Mouse (Mus musculus): ENCODE results near the gene Agmat.

Gene Agmat

DNA sequence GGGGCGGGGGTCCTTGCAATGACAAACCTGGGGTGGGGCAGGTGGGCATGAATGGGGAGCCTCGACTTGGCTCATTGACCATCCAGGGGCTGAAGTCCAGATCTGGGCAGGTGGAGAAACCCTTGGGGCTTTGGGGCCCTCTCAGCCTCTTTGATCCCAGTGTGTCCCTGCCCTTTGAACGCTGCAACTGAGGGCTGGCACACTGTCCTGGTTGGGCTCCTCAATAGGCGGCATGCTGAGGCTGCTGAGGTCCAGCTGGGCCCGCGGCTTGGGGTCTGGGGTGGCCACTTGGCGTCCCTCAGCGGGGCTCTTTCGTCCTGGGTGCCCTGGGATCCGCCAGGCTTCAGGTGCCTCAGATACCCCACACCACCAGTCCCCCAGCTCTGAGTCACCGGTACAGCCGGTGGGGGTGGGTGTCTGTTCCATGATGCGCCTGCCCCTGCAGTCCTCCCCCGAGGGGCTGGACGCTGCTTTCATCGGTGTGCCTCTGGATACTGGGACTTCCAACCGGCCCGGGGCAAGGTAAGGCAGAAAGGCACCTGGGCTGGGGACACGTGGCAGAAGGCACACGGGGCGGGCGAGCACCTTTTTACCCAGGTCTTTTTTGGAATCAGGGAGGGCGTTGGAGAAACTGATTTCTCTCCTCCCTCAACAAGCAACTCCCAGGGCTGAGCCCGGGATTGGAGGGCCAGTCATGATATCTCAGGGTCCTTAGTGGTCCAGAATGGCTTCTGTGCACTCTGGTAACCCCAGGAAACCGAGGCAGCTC, at the start of gene Agmat:
Agmat (plus strand) TSS at position 95 of the 769 bp plus-strand sequence.
- DNase-seq = no peak

DNA sequence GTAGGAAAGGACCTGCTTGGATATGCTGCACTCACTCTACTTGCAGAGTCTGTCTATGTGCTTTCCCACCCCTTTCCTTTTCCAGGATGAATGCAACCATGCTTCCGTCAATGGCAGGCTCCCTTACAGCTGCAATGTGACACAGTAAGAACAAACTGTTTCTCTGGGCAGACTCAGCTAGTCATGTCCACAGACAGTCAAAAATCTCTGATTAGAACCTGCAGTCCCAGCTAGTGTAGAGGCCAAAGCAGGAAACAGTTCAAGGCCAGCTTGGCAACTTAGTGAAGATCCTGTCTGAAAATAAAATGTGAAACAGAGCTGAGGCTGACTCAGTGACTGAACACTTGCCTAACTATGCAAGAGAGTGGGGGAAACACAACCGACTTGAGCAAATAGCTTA, 41.8 kb upstream of the Agmat start:
- DNase-seq = no peak

DNA sequence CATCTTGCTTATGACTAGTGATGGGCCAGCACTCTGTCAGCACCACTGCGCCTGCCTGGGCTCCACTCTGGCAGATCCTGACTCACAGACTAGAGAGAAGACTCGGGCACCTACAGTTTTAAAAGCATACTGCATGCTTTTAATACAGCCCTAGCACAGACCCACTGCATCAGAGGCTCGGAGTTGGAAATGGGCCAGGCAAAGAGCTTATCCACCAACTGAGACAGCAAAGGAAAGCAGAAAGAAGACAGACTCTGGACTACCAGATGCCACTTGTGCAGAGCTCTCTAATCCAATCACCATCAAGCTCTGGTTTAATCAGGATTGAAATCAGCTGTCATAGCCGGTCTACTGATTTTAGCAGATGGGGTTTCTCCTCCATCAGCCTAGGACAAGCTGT, 41.1 kb upstream of the Agmat start:
- DNase-seq = peak; percentile 68 to 84

DNA sequence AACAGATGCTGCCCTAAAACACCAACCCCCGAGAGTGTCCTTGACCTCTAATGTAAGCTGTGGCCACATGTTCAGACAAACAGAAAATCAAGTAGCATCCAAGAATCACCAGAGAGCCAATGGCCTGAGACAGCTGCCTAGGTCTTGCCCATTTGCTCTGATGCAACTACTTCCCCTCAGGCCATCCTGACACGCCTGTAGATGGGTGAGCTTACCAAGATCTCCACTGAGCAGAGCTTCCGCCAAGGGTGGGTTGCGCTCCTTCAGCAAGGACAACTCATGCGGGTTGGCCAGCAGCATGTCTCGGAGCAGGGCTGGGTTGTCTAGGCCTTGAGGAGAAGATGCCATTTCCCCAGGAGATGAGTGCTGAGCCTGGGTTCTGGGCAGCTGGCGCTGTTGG, 38.5 kb upstream of the Agmat start:
- no peak for DNase-seq

DNA sequence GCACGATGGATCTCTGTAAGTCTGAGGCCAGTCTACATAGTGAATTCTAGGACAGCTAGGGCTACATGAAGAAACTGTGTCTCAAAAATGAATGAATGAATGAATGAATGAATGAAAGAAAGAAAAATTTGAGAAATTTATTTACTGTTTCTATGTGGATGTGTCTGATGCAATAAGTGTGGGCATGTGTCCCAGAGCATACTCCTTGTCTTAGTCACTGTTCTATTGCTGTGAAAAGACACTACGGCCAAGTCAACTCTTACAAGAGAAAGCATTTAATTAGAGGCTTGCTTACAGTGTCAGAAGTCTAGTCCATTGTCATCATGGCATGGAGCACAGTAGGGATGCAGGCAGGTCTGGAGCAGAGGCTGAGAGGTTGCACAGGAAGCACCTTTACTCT, 37.5 kb upstream of the Agmat start:
- no peak for DNase-seq

DNA sequence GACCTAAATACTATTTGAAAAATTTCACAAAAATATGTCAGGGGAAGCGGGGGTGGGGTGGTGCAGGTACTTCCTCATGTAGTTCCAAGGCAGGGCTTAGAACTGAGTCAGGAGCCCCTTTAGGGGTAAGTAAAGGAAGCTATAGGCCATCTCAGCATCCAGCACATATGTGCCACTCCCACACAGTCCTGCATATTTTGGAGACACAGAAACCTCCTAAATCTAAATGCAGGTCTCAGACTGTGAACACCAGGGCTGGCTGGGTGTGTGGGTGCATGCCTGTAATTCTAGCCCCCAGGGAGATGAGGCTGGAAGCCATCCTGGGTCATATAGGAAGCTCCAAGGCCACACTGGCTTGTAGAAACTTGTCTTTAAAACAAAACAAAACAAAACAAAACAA, 35.2 kb upstream of the Agmat start:
- DNase-seq = no peak

DNA sequence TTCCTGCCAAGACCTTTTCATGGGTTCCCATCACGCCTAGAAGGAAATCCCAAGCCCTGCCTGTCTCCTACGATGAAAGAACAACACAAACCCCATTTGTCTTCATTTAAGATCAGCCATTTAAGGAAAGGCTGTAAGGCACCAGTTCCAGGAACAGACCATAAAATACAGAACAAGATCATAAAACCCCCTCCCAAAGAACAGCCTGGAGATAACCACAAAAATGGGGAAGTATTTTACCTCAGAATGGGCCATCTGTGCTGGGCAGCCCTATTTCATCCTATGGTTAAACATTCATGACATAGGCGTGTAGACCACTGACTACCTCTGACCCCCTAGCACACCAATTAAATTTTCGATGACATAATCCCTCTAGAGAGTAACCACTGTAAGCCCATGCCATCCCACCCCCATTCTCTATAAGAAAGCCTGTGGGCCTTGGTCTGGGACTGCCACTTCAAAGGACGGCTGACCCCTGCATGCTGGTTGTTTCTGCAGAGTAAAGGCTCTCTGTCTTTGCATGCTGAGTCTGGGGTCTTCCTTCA, 32.8 kb upstream of the Agmat start:
- no peak for DNase-seq

DNA sequence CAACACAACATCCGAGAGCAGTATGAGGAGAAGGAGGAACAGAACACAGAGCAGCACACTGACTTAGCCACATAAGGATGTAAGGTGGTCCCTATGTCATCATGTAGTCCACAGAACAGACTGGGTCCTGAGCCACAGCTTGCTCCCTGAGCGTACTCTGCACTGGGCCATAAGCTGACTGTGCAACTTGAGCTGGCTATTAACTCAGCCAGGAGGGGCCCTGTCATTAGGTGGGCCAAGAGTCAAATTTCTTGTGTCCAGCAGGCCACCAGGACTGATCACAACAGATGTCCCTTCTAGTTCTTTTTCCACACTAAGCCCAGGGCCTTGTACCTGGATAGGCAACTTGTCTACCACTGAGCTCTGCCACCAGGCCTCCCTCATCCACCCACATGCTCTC, 31.4 kb upstream of the Agmat start:
- DNase-seq = no peak

DNA sequence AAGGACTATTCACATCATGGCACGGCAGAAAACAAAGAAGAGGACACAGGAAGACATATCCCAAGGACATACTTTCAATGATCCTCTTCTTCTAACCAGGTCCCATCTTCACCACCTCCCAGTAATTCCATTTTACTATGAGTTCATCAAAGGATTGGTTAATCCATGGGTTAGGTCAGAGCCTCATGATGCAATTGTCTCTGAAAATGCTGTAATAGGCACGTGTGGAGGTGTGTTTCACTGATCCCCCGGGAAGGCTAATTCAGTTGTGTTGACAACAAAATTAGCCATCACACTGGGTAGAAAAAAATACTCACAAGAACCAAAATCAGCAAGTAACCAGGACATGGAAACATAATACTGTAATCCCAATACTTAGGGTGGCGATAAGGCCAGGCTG, 28.8 kb upstream of the Agmat start:
- no peak for DNase-seq

DNA sequence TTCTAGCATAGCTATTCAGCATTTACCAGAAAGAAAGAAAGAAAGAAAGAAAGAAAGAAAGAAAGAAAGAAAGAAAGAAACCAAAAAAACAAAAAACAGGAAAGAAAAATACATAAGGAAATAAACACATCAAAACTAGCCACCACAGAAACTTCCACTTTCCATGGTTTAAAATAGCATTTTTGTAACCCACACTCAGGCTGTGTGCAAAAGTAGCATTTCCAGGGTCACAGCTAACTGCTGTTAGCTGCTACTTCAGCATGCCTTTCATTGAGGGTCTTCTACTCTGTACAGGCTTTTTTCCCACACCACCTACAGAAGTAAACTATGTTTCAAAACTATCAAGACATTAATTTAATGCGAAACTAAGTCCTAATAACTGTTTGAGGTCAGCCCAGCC, 27.2 kb upstream of the Agmat start:
- no peak for DNase-seq

DNA sequence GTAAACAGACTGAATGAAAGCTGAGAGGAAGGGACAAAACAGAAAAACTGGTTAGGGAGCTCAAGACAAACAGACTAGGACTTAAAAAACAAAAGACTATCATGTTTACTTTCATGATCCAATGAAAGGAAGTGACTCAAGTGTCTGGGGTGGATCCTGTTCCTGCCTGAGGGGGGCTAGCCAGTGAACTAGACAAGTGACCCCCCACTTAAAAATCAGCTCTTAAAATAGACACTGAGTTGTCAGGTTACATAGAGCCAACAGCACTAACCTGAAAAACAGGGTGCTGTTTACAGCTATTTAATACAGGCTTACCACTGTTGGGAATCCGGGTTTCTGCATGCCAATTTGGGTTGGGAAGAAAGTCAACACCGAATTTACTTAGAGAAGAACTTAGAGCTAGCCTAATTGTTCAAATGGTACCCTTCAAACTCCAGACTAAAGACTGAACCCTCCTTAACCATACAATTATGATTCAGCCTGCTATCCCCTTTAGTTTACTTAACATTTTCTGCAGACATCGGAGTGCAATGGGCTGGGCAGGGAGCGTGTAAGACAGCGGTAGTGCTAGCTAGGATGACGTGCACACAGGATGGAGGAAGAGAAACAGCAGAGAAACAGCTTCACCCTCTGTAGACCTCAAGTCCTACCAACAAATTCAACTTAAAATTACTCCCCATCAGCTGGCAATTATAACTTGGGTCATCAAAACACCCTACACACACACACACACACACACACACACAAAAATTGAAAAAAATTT, 25.5 kb upstream of the Agmat start:
- no peak for DNase-seq

DNA sequence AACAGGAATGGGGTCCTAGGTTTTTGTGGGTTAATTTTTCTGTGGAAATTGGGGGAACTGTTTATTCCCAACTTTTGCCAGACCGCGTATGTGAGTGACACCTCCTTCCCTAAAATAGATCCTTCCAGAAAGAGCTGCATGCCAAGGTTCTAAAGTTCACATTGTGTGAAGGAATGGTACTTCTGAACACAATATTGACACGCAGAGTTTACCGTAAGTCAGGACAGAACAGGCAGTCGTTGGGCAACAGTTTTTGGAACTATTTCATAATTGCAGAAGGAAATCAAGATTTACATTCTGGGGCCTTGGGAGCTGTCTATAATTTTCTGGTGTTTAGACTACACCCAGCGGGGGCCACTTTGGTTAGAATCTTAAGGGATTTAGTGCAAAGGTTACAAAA, 24.5 kb upstream of the Agmat start:
- no peak for DNase-seq

DNA sequence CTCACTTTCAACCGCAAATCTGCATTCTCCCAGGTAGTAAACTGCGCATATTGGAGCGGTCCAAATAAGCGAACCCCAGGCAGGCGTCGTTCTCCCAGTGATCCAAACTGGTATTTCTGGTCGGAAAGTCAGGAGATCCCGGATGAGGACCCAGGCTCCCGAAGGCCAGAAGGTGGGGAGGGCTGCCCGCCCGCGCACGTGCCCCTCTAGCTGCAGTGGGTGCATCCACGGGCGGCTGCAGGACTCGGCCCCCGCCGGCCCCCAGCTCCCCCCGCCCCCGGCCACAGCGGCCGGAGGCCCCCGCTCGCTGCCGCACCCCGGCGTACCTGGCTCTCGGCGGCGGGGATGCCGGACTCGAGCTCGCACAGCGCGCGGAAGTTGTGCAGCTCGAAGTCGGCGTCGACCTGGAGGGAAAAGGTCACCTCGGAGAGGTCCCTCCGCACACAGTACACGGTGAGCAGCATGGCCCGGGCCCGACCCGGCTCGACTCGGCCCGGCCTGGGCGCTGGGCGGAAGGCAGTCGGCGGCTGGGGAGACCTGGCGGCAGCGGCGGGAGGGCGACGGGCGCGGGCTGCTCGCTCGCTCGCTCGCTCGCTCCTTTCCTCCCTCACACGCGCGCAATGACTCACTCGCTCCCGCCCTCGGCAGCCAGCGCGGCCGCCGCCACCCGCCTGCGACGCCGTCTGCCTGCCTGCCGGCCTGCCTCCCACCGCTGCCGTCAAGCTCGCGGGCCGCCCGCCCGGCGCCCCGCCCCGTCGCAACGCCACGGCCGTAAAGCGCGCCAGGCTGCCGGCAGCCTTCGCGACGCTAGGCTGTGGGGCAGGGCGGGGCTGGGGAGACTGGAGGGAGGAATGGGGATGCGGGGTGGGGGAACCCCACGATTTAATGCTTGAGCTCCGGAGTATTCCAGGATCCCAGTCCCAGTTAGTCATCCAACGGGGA, 23.5 kb upstream of the Agmat start, which contains the start of gene Ddi2:
Ddi2 (minus strand) TSS at position 689 of the 942 bp plus-strand sequence.
- peak; percentile 94 to 96 for DNase-seq

DNA sequence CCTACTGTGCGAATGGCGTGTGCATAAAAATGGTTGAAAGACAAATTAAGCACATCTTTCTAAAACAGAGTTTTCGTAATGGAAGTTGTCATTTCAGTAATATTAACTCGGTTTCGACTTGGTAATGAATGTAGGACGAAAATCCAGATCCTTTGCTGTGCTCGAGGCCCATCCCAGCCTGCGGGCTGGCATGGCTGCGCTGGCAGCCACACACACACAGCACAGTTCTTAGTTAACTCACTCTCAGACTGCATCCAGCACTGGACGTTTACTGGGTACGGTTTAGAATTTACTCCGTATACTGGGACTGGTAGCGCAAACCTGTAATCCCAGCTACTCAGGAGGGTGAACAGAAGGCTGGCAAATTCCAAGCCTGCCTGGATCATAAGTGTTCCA, 22.8 kb upstream of the Agmat start:
- DNase-seq = no peak

DNA sequence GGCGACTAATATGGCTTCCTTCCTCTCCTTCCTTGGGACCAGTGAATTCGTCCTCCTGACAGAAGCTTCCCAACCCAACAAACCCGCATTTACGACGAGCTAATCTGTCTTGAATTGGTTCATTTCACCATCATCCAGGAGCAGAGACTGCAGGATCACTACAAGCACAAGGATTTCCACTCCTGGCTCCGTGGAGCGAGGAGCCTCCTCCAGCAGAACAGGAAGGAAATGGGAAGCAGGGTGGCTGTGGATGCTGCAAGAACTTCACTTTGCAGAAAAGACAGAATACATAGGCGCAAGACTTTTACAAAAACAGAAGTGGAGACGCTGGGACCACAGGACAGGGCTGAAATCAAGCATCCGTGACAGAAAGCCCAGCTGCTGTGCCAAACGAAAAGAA, 21.9 kb upstream of the Agmat start:
- DNase-seq = no peak

DNA sequence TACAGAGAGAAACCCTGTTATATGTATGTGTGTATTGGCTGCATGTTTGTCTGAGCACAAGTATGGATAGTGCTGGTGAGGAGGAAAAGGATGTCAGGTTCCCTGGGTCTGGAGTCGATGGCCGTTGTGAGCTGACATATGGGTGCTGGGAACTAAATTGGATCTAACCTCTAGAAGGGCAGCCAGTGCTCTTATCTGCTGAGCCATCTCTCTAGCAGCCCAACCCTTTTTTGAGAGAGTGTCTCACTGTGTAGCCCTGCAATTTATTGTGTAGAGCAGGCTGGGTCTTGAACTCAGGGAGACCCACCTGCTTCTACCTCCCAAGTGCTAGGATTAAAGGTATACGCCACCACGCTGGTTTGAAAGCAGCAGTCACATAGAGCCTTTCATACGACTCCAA, 21.2 kb upstream of the Agmat start:
- DNase-seq = no peak

DNA sequence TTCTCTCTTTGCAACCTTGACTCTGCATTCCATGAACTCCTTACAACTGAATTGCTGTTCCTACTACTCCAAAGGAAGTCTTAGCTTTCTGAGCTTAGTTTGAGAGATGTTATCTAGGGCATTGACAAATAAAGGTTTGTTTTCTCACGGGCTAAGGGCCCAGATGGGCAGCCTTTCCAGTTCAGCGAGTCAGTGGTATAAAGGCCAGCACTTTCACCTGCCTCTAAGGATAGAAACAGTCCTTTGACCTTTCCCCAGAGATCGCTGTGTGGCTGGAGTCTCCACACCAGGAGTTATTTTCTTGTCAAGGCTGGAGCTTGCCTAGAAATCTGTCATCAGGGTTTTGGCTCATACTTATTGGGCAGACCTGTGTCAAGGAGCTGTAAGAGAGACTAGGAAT, 20.7 kb upstream of the Agmat start:
- no peak for DNase-seq

DNA sequence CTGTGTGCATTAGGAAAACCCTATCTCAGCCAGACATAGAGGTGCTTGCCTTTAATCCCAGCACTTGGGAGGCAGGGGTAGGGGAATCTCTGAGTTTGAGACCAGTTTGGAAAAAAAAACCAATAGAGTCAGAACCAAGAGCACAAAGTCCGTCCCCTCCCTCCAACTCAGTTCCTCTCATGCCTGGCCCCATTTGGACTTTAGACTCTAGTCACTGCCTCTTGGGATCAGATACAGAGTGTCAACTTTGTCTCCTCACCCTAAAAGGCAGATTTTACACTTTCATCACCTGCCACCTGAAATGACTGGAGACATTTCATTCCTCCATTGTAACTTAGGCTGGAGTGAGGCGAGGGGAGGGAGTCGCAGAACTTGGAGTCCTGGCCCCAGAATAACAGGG, 17.2 kb upstream of the Agmat start:
- no peak for DNase-seq

DNA sequence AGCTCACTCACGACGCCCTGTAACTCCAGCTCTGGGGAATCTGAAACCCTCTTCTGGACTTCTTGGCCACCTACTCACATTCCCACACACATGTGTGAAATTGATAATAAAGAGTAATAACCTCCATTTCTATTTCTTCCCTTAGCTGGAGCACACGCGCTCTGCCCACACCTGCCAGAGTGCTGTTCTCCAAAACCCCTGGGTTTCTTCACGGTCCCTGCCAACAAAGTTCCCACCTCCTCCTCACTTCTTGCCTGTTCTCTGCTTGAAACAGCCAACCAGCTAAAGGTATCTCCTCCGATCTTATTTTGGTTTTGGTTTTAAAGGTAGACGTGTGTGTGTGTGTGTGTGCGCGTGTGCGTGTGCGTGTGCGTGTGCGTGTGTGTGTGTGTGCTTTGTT, 16.1 kb upstream of the Agmat start:
- DNase-seq = no peak

DNA sequence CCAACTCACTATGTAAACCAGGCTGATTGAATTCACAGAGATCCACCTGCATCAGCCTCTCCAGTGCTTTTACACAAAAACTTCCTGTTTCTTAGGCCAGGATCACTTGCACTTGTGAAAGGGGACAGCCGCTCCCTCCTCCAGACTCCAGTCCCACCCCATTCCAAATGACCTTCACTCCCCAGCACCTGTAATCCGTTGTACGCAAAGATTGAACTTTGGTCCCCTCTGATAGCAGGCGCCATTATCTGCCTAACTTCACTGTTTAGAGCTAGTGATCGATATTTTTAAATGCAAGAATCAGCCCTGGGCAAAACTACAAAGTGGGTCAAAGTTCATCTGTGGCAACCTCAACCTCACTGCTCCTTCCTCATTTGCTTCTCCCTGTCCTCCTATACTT, 14.7 kb upstream of the Agmat start:
- no peak for DNase-seq

DNA sequence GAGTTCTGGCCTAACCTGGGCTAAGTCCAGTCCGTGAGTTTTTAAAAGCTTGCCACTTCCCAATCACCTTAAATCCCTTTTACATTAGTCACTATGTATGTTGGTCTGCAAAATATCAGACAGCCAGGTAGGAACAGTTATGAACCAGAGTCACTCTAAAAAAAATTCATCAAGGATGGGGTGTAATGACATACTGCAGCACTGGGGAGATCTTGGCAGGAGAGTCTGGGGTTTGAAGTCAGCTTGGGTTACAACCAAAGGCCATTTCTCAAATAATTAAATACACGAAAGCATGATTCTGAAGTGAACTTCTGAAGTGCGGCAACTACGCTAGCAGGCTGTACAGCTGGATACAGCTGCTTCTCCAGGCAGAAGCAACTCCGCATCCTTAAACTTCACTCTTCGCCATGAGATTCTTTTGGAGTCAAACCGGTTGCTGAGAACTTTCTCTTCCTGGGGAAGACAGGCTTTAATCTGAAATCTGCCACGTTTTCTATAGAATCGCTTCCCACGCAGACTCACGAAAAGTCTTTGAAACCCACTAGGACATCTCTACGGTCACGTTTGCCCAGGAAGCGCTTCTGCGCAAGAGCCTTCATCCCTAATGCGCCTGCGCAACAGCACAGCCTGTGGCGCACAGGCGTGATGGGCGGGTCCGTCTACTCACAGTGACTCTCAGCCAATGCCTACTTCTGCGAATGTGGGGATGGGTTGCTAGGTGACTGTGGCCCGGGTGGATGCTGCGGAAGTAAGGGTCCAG, 11.8 kb upstream of the Agmat start:
- peak; percentile 88 to 91 for DNase-seq

DNA sequence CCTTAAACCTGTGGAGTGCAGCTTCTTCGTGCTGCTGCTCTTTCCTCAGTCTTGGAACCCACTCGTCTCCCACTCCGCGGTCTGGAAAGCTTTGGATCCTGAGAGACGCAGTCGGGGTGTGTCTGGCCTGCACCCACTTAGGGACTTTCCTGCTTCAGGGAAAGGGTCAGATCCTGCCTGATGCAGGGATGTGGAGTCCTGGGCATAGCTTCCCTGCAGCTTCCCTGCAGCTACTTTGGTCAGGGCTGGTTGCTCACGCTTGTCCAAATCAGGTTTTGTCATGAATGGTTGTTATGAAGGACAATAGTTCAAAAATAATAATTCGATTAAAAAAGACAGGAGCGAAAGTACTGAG, 11.3 kb upstream of the Agmat start:
- DNase-seq = no peak

Data from cerebellum, postnatal 14 days (tissue).